Mouse (Mus musculus): Measurements from ENCODE around the gene Fus.

GRCm38 (mm10) chr7:128018275-128018674, 51.0 kb downstream of the Fus start:
- TF ChIP-seq CTCF (IDR thresholded peaks at IDR 0.05; ENCODE audit: low read depth) (no peak), EP300 (IDR thresholded peaks at IDR 0.05; ENCODE audit: low read depth) (no peak)

Measured in liver, postnatal 0 days (tissue).